Mouse (Mus musculus) myocyte (in vitro differentiated cells): ENCODE data around the gene Amigo1. TPM values are rescaled to one million over a fixed set of nuclear protein-coding genes. Genes with fewer than 3 reads are reported as not detected.

ENCODE experiments used
- H3K27me3 ChIP-seq: one replicate; pipeline ENCODE4 v1.6.1; 2011; ENCODE audit not compliant: control insufficient read depth, insufficient read depth, insufficient read length
- H3K36me3 ChIP-seq: one replicate; pipeline ENCODE4 v1.6.1; 2011; ENCODE audit not compliant: control insufficient read depth, insufficient read depth
- H3K4me2 ChIP-seq: one replicate; pipeline ENCODE4 v1.6.1; 2011; ENCODE audit warnings: low read depth, control low read depth
- H3K4me3 ChIP-seq: one replicate; pipeline ENCODE4 v1.5.1; 2011; ENCODE audit warnings: mild to moderate bottlenecking, control low read depth, moderate library complexity
- H3K79me2 ChIP-seq: one replicate; pipeline ENCODE4 v1.6.1; 2011; ENCODE audit not compliant: control insufficient read depth, insufficient read depth
- H3ac ChIP-seq: one replicate; pipeline ENCODE4 v1.6.1; 2011; ENCODE audit not compliant: control insufficient read depth, insufficient read length
- CEBPB ChIP-seq: IDR thresholded peaks from 2 replicates; pipeline ENCODE4 v1.6.1; 2011; ENCODE audit warnings: mild to moderate bottlenecking, moderate library complexity; ENCODE audit not compliant: poor library complexity, insufficient read depth, severe bottlenecking
- E2F4 ChIP-seq: IDR thresholded peaks from one replicate; pipeline ENCODE4 v1.6.1; 2011; ENCODE audit warnings: mild to moderate bottlenecking, control low read depth, moderate library complexity; ENCODE audit not compliant: insufficient read depth
- MAX ChIP-seq: IDR thresholded peaks from one replicate; pipeline ENCODE4 v1.6.1; 2011; ENCODE audit warnings: low read depth, mild to moderate bottlenecking, control low read depth
- MYOD1 ChIP-seq, 3 experiments: IDR thresholded peaks; one replicate each; pipeline ENCODE4 v1.6.1; 2011; ENCODE audit warnings: control low read depth in 2 of 3, low read depth in 2 of 3, mild to moderate bottlenecking in 2 of 3, moderate library complexity in 1 of 3; ENCODE audit not compliant: insufficient read length in 2 of 3, control insufficient read depth in 1 of 3
- MYOG ChIP-seq, 3 experiments: IDR thresholded peaks; one replicate each; pipeline ENCODE4 v1.6.1; 2011; ENCODE audit warnings: control low read depth in 2 of 3, low read depth in 2 of 3, mild to moderate bottlenecking in 2 of 3; ENCODE audit not compliant: insufficient read length in 2 of 3, control insufficient read depth in 1 of 3, insufficient read depth in 1 of 3
- POLR2A ChIP-seq: IDR thresholded peaks from one replicate; pipeline ENCODE4 v1.6.1; 2011; ENCODE audit warnings: low read depth, mild to moderate bottlenecking, control low read depth, moderate library complexity; ENCODE audit not compliant: insufficient read length
- POLR2AphosphoS2 ChIP-seq: IDR thresholded peaks from one replicate; pipeline ENCODE4 v1.6.1; 2011; ENCODE audit warnings: low read depth, control low read depth; ENCODE audit not compliant: insufficient read length
- REST ChIP-seq: IDR thresholded peaks from one replicate; pipeline ENCODE4 v1.6.1; 2011; ENCODE audit warnings: mild to moderate bottlenecking, control low read depth, moderate library complexity; ENCODE audit not compliant: insufficient read depth, insufficient read length
- SRF ChIP-seq: IDR thresholded peaks from one replicate; pipeline ENCODE4 v1.6.1; 2011; ENCODE audit warnings: low read depth; ENCODE audit not compliant: control insufficient read depth, insufficient read length
- TCF12 ChIP-seq: IDR thresholded peaks from one replicate; pipeline ENCODE4 v1.6.1; 2011; ENCODE audit warnings: mild to moderate bottlenecking, control low read depth; ENCODE audit not compliant: poor library complexity, insufficient read depth, severe bottlenecking
- TCF3 ChIP-seq: IDR thresholded peaks from one replicate; pipeline ENCODE4 v1.6.1; 2011; ENCODE audit warnings: low read depth, control low read depth; ENCODE audit not compliant: insufficient read length
- USF1 ChIP-seq: IDR thresholded peaks from one replicate; pipeline ENCODE4 v1.6.1; 2011; ENCODE audit warnings: low read depth, mild to moderate bottlenecking, control low read depth, moderate library complexity
- polyA plus RNA-seq: library from polyadenylated mRNA; unstranded; fragments of >200 nt; fragmentation: generic; extraction: Trizol; gene quantifications from one replicate; pipeline ENCODE4 v1.2.1, GENCODE M21; 2012; ENCODE audit warnings: missing spikeins

Gene Amigo1
- polyA plus RNA-seq, 1 experiment: 3.3 TPM

- Histone ChIP-seq H3K79me2 (peaks cover 2% of the 10 kb centered on the region), H3K4me3 (no peak overlapping the region), H3ac (no peak overlapping the region), H3K4me2 (no peak overlapping the region), H3K36me3 (no peaks in the 10 kb centered on the region), H3K27me3 (peaks cover 36% of the 10 kb centered on the region)
- TF ChIP-seq MYOD1 (IDR thresholded peaks at IDR 0.05; ENCODE audit: control insufficient read depth in 1 of 3, insufficient read length in 2 of 3, low read depth in 2 of 3): no peak
- peak; percentile 75 for TF ChIP-seq MAX
- peak; percentile 88 for TF ChIP-seq REST
These were observed 28.6 kb downstream of the Amigo1 start for GRCm38 (mm10) chr3:108214734-108215133.

DNA sequence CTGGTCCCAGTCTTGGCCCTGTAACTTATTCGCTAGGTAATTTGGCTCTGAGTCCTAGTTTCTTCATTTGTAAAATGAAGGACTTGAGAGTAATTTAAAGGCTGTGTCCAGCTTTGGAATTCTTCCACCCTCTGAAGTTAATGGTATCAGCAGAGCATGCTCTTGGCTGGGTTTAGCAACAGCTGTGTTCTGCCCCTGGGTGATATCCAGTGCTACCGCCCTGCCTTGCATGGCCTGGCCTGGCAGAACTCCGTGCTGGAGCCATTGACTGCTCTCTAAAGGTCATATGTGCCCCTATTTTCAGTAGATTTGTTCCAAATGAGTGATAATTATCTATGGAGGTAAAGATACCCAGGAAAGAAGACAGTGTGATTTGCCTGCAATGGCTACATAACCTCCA is 34.5 kb downstream of the Amigo1 start:
- TF ChIP-seq E2F4 (no peak), POLR2AphosphoS2 (no peak), MYOG (IDR thresholded peaks at IDR 0.05; ENCODE audit: control insufficient read depth in 1 of 3, insufficient read depth in 1 of 3, insufficient read length in 2 of 3, low read depth in 2 of 3) (peak in 2 of 3 experiments; percentile 45 to 68), MYOD1 (IDR thresholded peaks at IDR 0.05; ENCODE audit: control insufficient read depth in 1 of 3, insufficient read length in 2 of 3, low read depth in 2 of 3) (peak in 2 of 3 experiments; percentile 16 to 65), SRF (no peak)
- Histone ChIP-seq H3K4me3 (no peak overlapping the region), H3K36me3 (no peaks in the 10 kb centered on the region), H3K27me3 (peaks cover 74% of the 10 kb centered on the region), H3ac (no peak overlapping the region), H3K4me2 (no peak overlapping the region), H3K79me2 (no peaks in the 10 kb centered on the region)

GRCm38 (mm10) chr3:108225711-108226557 is 39.8 kb downstream of the Amigo1 start:
- H3K36me3 ChIP-seq: no peaks in the 10 kb centered on the region
- H3K4me3 ChIP-seq: no peak overlapping the region
- TF ChIP-seq MYOD1 (IDR thresholded peaks at IDR 0.05; ENCODE audit: control insufficient read depth in 1 of 3, insufficient read length in 2 of 3, low read depth in 2 of 3) (peak in 1 of 3 experiments; percentile 54), CEBPB (no peak), POLR2A (no peak), POLR2AphosphoS2 (no peak)
- peaks cover 56% of the 10 kb centered on the region for H3K27me3 ChIP-seq
- H3K79me2 ChIP-seq: no peaks in the 10 kb centered on the region
- H3ac ChIP-seq: no peak overlapping the region
- no peak overlapping the region for H3K4me2 ChIP-seq

- H3ac ChIP-seq: no peak within 1 kb of the TSS
- no peak for TF ChIP-seq MYOD1 (IDR thresholded peaks at IDR 0.05; ENCODE audit: control insufficient read depth in 1 of 3, insufficient read length in 2 of 3, low read depth in 2 of 3)
- TF ChIP-seq TCF3: no peak
- no peak for TF ChIP-seq SRF
- no peak for TF ChIP-seq MAX
- TF ChIP-seq POLR2AphosphoS2: no peak
- no peak for TF ChIP-seq REST
- TF ChIP-seq POLR2A: no peak
- TF ChIP-seq CEBPB: no peak
- no peak for TF ChIP-seq TCF12
- TF ChIP-seq USF1: no peak
- no peak for TF ChIP-seq E2F4
- no peak for TF ChIP-seq MYOG (IDR thresholded peaks at IDR 0.05; ENCODE audit: control insufficient read depth in 1 of 3, insufficient read depth in 1 of 3, insufficient read length in 2 of 3, low read depth in 2 of 3)
- peak within 1 kb of the TSS; percentile 6 for H3K4me2 ChIP-seq
- H3K4me3 ChIP-seq: no peak within 1 kb of the TSS
- H3K36me3 ChIP-seq: no peaks in the 10 kb centered on the region
- no peaks in the 10 kb centered on the region for H3K79me2 ChIP-seq
- H3K27me3 ChIP-seq: peaks cover 50% of the 10 kb centered on the region
These were observed 40.6 kb downstream of the Amigo1 start, which contains the start of gene Sypl2 for GRCm38 (mm10) chr3:108226558-108227350. Gene Sypl2, minus strand, starts transcription at chr3:108226648.

- TF ChIP-seq POLR2A: no peak
- TF ChIP-seq MYOG (IDR thresholded peaks at IDR 0.05; ENCODE audit: control insufficient read depth in 1 of 3, insufficient read depth in 1 of 3, insufficient read length in 2 of 3, low read depth in 2 of 3): no peak
- no peak for TF ChIP-seq REST
- TF ChIP-seq MAX: no peak
- no peak for TF ChIP-seq CEBPB
- no peak for TF ChIP-seq USF1
- TF ChIP-seq POLR2AphosphoS2: no peak
- no peak for TF ChIP-seq TCF12
- no peak for TF ChIP-seq MYOD1 (IDR thresholded peaks at IDR 0.05; ENCODE audit: control insufficient read depth in 1 of 3, insufficient read length in 2 of 3, low read depth in 2 of 3)
- no peak for TF ChIP-seq E2F4
- no peak for TF ChIP-seq TCF3
- TF ChIP-seq SRF: no peak
- Histone ChIP-seq H3ac (no peak overlapping the region), H3K4me2 (no peak overlapping the region), H3K36me3 (no peaks in the 10 kb centered on the region), H3K27me3 (peaks cover 45% of the 10 kb centered on the region), H3K79me2 (no peaks in the 10 kb centered on the region), H3K4me3 (no peak overlapping the region)
These were observed 41.4 kb downstream of the Amigo1 start for GRCm38 (mm10) chr3:108227521-108227920.
